Mouse (Mus musculus) testis, adult 2 months (tissue): ENCODE measurements around the gene Apex1.
A peak's percentile ranks its signal among the peaks of the same experiment; 100 is the strongest.

Experiments
- CTCF ChIP-seq: fragments of 200-500 bp; IDR thresholded peaks from 2 replicates; pipeline ENCODE4 v1.5.1; 2012; ENCODE audit warnings: low read depth, mild to moderate bottlenecking, inconsistent platforms, low read length, moderate library complexity; ENCODE audit not compliant: control insufficient read depth, insufficient read depth, insufficient replicate concordance
- POLR2A ChIP-seq: fragments of 200-500 bp; IDR thresholded peaks from 2 replicates; pipeline ENCODE4 v1.6.1; 2012; ENCODE audit warnings: low read depth, mild to moderate bottlenecking, inconsistent platforms, low read length, moderate library complexity; ENCODE audit not compliant: control insufficient read depth

GRCm38 (mm10) chr14:50924281-50925064, at the start of gene Apex1, which contains the start of gene Osgep:
- peak; percentile 82 for TF ChIP-seq POLR2A
- TF ChIP-seq CTCF, result no peak; the same call in 1 of the 2 replicates
